Mouse (Mus musculus) layer of hippocampus, adult 2 months (tissue): ENCODE measurements at regions not wholly inside any gene's neighbourhood (a gene's known extent, or its start where the extent isn't known, plus 50 kb on each side); places are given as distances from the start of the nearest gene placed in this dataset.

Experiments
- DNase-seq, 2 experiments: peaks; one replicate each; pipeline ENCODE4 v3.0.0; 2022; ENCODE audit warnings: low spot score in 2 of 2
- H3K27ac ChIP-seq: fragments of 200-600 bp; 2 replicates; pipeline ENCODE4 v1.8.1; 2022
- H3K4me3 ChIP-seq: fragments of 200-600 bp; 2 replicates; pipeline ENCODE4 v1.8.1; 2022; ENCODE audit warnings: mild to moderate bottlenecking
- CTCF ChIP-seq: fragments of 200-600 bp; conservative IDR thresholded peaks from 2 replicates; pipeline ENCODE4 v1.8.1; 2022; ENCODE audit warnings: antibody characterized with exemption, mild to moderate bottlenecking, moderate library complexity

- TF ChIP-seq CTCF = no peak
- DNase-seq = no peak
- no peak overlapping the region for H3K27ac ChIP-seq
- H3K4me3 ChIP-seq = no peak overlapping the region
These were observed 529.8 kb upstream of the Itga1 start for GRCm38 (mm10) chr13:115631410-115632105.

- no peak for DNase-seq
- TF ChIP-seq CTCF = no peak
These were observed 528.8 kb upstream of the Itga1 start for GRCm38 (mm10) chr13:115630603-115631002.

DNA sequence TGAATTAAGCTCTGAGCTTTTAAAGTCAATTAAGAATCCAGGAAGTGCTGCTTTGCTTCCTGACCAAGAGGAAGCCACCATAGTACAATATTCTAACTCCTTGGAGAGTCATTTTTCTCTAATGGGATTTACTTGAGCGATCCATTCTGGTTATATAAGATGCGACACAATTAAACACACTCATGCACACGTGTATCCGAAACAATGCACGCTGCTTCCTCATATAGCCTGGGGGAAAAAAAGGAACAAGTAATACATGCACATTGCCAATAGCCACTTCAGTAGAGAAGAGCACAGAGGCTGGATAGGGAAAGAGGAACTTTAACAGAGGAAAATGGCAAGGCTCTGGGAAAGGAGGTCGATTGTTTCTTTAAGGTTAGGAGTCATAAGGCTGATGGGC lies 511.4 kb upstream of the Itga1 start:
- Histone ChIP-seq H3K27ac (no peak overlapping the region), H3K4me3 (no peak overlapping the region)
- TF ChIP-seq CTCF = no peak
- no peak for DNase-seq

More at GRCm38 (mm10) chr13:115630603-115631002, 528.8 kb upstream of the Itga1 start:
- H3K4me3 ChIP-seq = no peak overlapping the region
- H3K27ac ChIP-seq = no peak overlapping the region

- DNase-seq = no peak
- Histone ChIP-seq H3K27ac (no peak overlapping the region), H3K4me3 (no peak overlapping the region)
- TF ChIP-seq CTCF = no peak
These were observed 504.7 kb upstream of the Itga1 start for GRCm38 (mm10) chr13:115606441-115606840.

- no peak for TF ChIP-seq CTCF
- Histone ChIP-seq H3K27ac (no peak overlapping the region), H3K4me3 (no peak overlapping the region)
- DNase-seq = no peak
These were observed 493.4 kb upstream of the Itga1 start for GRCm38 (mm10) chr13:115595126-115595671.

- no peak overlapping the region for H3K27ac ChIP-seq
- no peak for DNase-seq
- no peak overlapping the region for H3K4me3 ChIP-seq
- no peak for TF ChIP-seq CTCF
These were observed 474.2 kb upstream of the Itga1 start for GRCm38 (mm10) chr13:115575967-115576366.

DNA sequence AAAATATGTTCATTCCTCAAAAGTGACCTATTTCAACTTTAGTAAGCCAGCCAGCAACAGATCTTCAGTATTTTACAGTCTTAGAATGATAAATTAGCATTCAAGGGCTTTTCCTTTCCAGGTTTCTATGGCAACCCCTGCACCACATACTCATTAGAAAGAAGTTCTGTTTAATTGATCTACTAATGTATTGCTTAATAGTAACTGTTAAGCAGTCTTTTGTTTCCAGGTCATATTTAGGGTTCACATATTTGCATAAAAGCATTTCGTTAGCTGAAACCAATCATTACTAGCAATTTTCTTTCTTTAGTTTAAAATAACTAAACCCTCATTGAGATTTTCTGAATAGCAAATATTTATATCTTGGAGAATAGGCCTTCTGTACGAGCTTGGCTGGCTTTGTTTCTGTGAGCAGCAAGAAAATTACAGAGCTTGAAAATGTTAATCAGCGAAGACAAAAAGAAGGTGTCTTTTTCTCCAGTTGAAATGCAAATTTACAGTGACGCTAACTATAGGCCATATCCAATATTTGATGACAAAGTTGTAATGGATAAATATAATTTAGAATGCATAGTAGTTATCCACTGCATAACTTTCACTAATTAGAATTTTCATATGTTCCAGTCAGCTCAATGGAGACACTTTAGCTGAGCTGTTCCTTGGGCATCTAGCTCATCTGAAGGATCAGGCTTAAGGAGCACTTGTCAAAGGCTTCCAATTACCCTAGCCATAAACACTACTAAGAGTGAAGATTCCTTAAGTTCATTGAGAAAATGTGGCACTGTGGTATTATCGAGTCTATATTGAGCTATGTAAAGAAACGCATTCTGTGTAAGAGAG lies 473.5 kb upstream of the Itga1 start:
- no peak for DNase-seq
- no peak for TF ChIP-seq CTCF
- H3K4me3 ChIP-seq = no peak overlapping the region
- no peak overlapping the region for H3K27ac ChIP-seq

DNA sequence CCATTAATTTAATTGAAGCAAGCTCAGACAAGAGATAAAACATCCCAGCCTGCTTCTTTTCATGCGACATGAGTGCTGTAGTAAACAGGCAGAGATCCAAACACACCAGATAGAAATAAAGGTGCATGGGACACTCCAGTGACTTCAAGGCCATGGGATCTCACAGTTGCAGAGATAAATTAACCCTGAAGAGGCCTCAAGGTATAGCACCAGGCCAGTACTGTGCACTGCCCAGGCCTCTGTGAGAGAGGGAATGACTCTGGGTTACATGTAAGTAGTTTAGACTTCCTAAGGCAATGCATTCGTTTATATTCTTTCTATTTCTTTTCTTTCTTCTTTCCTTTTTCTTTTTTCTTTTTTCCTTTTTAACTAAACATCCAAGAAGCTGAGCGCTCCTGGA lies 439.4 kb upstream of the Itga1 start:
- Histone ChIP-seq H3K4me3 (no peak overlapping the region), H3K27ac (no peak overlapping the region)
- no peak for DNase-seq
- TF ChIP-seq CTCF = no peak

GRCm38 (mm10) chr13:115535900-115536299 lies 434.1 kb upstream of the Itga1 start:
- no peak for DNase-seq
- no peak for TF ChIP-seq CTCF

GRCm38 (mm10) chr13:115513914-115514313 lies 412.1 kb upstream of the Itga1 start:
- no peak overlapping the region for H3K27ac ChIP-seq
- DNase-seq = no peak
- no peak for TF ChIP-seq CTCF
- no peak overlapping the region for H3K4me3 ChIP-seq

More at GRCm38 (mm10) chr13:115535900-115536299, 434.1 kb upstream of the Itga1 start:
- H3K4me3 ChIP-seq = no peak overlapping the region
- H3K27ac ChIP-seq = no peak overlapping the region

- DNase-seq = no peak
- no peak for TF ChIP-seq CTCF
- H3K4me3 ChIP-seq = no peak overlapping the region
- no peak overlapping the region for H3K27ac ChIP-seq
These were observed 410.4 kb upstream of the Itga1 start for GRCm38 (mm10) chr13:115512214-115512613.

DNA sequence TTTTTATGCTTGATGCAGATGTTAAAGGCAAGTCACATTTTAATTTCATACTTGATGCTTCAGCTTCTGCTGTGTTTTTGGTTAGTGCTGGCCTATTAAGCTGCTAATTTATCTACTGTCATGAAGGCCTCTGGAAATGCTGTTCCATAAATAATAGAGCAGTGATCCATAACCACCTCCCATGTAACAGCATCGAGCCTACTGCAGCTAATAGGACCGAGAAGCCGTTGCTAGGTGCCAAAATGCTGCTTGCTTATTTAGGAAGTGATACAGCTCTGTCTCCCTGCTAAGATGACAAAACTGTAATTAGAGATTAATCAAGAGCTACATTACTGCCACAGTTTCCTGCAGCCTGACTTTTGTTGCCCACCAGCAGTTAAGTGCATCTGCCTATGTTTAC lies 406.9 kb upstream of the Itga1 start:
- peak in 1 of 2 experiments; percentile 9 for DNase-seq
- Histone ChIP-seq H3K27ac (no peak overlapping the region), H3K4me3 (no peak overlapping the region)
- no peak for TF ChIP-seq CTCF

DNA sequence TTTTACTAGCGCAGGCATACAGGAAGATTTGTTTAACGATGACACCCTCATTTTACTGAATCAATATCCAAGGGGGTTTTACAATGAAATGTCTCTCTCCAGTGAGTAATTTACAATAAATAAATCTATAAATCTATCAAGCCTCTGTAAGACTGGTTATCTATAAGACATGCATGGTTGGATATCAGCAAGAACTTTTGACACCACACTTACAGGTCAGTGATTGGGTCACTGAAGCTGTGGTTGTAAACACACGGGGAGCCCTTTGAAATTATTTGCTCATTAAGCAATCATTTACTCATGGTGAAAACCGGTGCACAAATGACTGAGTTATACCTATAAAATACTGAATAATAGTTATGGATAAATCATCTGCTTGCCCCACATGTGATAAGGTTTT lies 392.6 kb upstream of the Itga1 start:
- H3K27ac ChIP-seq = no peak overlapping the region
- no peak overlapping the region for H3K4me3 ChIP-seq
- TF ChIP-seq CTCF = no peak
- DNase-seq = no peak
